Mouse (Mus musculus) cerebellum, adult 9-10 months (tissue): ENCODE measurements at regions not wholly inside any gene's neighbourhood (a gene's known extent, or its start where the extent isn't known, plus 50 kb on each side); places are given as distances from the start of the nearest gene placed in this dataset.

Experiments
- DNase-seq: peaks from one replicate; pipeline ENCODE4 v3.0.0; 2022

DNA sequence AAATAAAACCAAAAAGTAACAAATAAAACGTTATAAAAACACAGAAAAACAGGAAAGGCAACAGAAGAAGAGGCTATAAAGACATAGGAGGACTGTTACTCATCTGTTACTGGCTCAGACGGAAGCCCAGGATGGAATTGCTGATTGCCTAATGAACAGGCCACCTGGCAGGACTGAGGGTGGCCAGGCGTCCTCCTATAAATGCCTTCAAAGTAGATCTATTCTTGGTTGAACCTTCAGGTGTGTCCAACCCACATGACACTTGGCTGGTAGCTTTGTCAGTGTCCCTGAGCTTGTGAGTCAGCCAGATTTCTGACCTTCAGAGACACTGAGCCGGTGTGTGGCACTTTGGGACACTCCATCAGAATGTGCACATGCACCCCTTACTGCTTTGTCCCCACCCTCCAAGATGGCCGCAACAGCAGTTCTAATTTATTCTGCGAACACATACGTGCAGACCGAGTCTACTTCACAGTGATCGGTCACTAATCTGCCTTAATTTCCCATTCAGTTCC lies 222.5 kb upstream of the Runx1 start:
- peak; percentile 23 for DNase-seq

- no peak for DNase-seq
These were observed 221.6 kb upstream of the Runx1 start for GRCm38 (mm10) chr16:93047594-93047993.

DNA sequence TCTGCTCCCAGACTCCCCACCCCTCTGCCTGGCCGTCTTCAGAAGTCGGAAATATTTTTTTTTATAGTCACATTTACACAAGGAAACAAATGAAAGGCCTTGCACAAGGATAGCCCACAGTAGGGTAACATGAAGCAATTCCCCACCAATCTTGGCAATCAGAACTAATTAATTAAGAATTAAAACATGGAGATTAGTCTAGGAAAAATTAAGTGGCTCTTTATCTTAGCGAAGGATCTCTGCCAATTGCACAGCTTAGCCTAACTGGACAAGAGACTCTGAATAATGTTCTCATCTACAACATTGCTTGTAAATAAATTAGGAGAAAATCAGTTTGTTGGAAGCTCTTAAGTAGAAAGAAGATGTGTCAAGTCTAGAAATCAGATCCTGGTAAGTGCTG lies 220.3 kb upstream of the Runx1 start:
- no peak for DNase-seq

DNA sequence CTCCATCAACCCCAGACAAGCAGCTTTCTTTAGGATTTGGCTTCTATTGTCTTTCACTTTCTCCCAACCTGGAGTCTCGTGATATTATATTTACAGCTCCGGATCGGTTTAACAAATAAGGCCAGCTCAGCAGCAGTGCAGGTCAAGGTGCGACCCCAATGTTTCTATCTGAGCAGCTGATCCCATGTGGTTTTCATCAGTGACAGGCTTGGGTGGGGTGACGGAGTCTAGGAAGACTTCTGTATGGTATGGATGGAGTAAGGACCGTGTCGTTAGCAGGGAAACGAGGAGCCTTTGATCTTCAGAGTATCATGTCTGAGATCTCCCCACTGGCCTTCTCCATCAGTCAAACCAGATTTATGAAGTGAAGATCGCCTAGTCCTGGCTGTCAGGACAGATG lies 217.4 kb upstream of the Runx1 start:
- DNase-seq, result no peak

DNA sequence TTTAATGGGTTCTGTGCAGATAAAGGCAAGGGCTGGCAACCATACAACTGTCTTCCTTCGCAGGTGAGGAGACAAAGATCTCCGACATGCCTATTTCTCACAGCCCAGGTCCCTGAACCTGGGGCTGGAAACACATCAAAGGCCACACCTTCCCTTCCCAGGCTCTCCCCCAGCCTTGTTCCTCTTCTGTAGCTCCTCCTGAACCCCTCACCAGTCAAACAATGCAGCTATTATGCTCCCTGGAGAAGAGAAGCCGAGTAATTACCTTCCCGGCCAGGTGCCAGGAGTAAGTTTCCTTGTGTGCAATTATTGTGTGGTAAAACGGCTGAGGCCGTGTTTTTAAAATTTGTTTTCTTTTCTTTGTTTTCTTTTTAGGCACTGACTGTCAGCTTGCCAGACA lies 217.0 kb upstream of the Runx1 start:
- DNase-seq, result no peak

GRCm38 (mm10) chr16:93042491-93042890 lies 216.5 kb upstream of the Runx1 start:
- no peak for DNase-seq

DNA sequence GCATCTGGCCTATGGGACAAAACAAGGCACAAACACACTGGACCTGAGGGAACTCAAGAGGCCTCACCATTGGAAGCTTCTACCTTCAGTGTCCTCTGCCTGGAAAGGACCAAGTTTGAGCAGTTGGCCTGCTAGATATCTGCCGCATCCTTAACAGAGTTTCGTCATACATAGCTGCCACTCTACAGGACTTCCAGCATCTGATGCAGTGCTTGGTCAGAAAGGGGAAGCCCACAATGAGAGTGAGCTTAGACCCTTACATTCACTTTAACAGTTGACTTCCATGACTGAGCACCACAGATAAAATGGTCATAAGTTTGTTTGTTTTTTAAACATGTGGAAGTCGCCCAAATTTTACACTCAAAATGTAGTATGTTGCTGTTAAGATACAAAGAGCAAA lies 215.9 kb upstream of the Runx1 start:
- DNase-seq, result no peak

DNA sequence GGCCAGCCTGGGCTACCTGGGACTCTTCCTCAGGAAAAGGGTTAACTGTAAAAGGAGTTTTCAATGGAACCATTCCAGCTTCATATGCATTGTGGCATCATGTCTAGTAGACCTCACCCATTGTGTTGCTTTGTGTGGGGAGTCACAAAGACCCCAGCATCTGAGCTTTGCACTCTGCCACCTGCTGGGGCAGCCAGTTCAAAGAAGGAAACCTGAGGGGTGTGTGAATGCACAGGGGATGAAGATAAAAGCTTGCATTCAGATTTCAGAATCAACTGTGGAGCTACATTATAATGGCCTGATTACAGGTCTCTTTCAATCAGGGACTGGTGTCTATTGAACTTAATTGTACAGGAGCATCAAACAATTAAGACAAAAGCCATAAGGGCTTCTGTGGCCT lies 215.4 kb upstream of the Runx1 start:
- DNase-seq, result no peak

- DNase-seq, result no peak
These were observed 209.7 kb upstream of the Runx1 start for GRCm38 (mm10) chr16:93035626-93036025.

- no peak for DNase-seq
These were observed 208.0 kb upstream of the Runx1 start for GRCm38 (mm10) chr16:93033943-93034342.

DNA sequence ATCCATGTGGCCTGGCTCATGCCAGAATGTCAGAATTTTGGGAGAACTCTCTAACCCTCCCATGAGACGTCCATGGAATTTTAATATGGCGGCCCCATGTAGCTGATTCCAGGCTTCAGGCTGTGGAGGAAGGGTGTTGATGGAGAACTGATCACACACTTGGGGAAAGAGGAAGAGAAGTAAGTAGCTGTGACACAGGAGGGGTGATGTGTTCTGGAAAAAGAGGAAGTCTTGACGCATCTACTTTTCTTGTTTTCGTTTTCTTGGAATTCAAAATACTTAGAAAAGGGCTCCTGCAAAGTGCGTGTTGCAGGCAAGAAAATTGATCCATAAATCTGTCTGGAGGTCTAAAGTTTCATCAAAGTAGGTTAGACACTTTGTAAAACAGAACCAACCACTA lies 205.7 kb upstream of the Runx1 start:
- DNase-seq, result no peak

GRCm38 (mm10) chr16:93028640-93029039 lies 202.7 kb upstream of the Runx1 start:
- DNase-seq, result no peak

- no peak for DNase-seq
These were observed 202.1 kb upstream of the Runx1 start for GRCm38 (mm10) chr16:93028016-93028415.

DNA sequence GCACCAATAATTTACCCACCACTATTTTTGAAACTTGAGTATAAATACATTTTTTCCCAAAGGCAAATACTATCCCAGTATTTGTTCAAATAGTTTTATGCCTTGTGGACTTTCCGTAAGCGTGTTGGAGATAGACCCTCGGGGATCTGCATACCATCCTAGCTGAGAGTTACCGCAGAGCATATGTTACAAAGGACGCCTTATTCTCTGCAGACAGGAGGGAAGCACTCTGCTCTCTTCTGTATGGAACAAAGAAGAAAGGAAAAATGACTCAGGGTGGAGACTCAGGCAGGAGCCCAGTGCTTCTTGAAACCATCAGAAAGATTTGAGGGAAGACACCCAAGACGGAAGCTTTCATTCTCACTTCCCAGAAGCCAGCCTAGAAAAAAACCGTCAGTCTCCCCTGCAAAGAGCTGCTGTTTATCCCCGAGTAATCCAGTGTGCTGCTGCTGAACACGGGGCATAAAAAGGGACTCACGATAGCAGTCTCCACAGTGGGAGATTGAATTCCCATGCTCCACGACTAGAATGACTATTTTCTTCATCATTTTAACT lies 200.2 kb upstream of the Runx1 start:
- DNase-seq, result no peak

GRCm38 (mm10) chr16:93019800-93020555 lies 194.0 kb upstream of the Runx1 start:
- no peak for DNase-seq

DNA sequence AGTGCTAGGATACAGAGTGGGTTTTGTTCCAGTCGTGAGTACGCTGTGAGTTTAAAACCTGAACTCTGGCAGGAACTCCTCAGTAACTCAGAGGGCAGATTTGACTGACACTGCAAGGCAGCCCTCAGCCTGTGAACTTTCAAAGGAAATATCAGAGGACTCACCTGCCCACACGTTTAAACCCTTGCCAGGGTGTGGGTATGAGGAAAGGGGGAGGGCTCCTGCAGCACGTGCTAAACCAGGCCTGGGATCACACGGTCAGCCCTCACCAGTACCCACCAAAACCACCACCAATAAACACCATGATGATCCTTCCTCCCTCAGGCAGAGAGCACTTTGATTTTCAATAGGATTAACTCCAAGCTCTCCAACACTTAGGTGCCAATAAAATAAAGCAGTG lies 192.8 kb upstream of the Runx1 start:
- no peak for DNase-seq

GRCm38 (mm10) chr16:93017025-93017424 lies 191.1 kb upstream of the Runx1 start:
- DNase-seq, result no peak

DNA sequence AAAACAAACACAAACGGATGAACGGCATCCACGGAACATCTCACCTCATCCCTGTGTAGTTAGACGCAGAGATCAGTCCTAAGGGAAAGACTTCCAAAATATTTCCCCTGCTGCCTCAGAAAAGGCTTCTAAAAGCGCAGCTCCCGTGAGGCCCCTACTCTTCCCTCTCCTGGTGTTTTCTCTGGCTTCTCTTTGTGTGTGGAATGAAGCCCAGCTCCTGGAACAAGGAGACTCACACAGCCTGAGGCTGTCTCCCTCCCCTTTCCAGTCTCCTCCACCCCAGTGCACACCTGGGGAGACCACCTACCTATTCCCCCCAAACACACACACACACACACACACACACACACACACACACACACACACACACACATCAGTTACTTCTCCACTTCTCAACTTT lies 189.7 kb upstream of the Runx1 start:
- no peak for DNase-seq

DNA sequence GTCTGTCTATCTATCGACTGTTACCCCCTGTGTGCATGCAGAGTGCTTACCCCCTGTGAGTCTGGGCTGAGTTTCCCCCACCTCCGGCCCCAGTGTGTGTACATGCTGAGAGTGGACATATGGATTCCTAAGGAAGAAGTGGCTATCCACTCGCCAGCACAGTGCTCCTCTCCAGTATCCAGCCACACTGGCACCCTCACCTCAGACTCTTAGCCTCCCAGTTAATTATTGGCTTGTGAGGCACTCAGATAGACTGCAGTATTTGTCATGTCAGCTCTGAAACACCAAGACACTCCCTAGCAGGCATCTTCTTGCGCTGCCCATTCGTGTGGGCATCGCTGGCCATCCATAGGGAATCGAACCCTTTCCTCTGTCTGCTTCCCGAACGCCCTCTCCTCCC lies 189.0 kb upstream of the Runx1 start:
- no peak for DNase-seq

- no peak for DNase-seq
These were observed 187.9 kb upstream of the Runx1 start for GRCm38 (mm10) chr16:93013881-93014280.

DNA sequence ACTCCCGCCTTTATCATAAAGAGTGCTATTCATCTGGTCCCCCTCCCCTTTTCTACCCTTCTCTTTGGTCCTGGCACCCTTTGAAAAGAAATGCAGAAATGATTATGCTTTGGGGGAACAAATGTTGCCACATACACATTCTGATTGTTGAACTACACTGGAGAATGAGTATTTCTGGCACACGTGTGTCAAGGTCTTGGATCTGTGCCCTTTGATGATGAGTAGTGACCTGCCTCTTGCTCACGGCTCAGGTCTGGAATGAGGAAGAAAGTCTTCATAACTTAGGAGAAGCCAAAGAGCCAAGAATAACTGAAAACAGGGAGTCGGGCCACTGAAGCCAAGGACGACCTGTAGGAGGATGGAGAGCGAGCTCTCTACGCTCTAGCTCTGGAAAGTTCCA lies 187.3 kb upstream of the Runx1 start:
- no peak for DNase-seq

DNA sequence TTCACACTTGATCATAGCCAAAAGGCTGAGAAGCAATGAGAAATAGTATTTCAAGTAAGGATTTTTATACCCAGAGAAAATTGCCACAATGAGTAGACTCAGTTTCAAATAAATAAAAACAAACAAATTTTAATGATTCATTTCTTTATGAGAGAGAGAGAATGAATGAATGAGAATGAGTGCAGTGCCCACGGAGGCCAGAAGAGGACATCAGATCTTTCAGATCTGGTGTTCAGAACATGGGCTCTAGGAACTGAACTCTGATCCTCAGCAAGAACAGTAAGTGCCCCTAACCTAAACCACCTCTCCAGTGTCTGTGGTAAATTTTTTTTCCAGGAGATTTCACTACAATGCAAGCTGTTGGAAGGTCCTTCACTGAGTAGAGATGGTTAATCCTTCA lies 185.5 kb upstream of the Runx1 start:
- no peak for DNase-seq

- DNase-seq, result no peak
These were observed 180.5 kb upstream of the Runx1 start for GRCm38 (mm10) chr16:93006321-93006984.

DNA sequence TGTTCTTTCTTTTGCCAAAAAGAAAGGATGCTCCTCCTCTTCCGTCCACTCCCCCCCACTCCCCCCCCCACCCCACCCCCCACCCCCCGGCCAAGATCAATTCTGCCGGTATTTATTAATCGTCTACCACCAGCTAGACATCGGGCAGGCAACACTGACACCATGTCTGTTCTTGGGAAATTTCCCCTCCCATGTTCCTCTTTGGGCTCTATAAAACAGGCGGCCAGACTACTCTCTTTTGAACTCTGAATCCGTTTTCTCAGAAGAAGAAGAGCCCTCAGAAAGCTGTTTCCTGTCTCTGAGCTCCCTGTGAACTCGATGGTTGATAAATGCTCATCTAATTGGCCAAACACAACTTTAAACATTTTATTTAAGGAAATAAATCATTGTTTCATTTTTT lies 179.5 kb upstream of the Runx1 start:
- no peak for DNase-seq
